Mouse (Mus musculus): ENCODE measurements around the gene Tbpl2. TPM values are rescaled to one million over a fixed set of nuclear protein-coding genes. Genes with fewer than 3 reads are reported as not detected.

Gene Tbpl2
- not detected in 2 replicates for polyA plus RNA-seq (2012; rRNA removed)

GRCm38 (mm10) chr2:24096495-24096894 lies at the start of gene Tbpl2:
Tbpl2 (minus strand) TSS chr2:24096595.

DNA sequence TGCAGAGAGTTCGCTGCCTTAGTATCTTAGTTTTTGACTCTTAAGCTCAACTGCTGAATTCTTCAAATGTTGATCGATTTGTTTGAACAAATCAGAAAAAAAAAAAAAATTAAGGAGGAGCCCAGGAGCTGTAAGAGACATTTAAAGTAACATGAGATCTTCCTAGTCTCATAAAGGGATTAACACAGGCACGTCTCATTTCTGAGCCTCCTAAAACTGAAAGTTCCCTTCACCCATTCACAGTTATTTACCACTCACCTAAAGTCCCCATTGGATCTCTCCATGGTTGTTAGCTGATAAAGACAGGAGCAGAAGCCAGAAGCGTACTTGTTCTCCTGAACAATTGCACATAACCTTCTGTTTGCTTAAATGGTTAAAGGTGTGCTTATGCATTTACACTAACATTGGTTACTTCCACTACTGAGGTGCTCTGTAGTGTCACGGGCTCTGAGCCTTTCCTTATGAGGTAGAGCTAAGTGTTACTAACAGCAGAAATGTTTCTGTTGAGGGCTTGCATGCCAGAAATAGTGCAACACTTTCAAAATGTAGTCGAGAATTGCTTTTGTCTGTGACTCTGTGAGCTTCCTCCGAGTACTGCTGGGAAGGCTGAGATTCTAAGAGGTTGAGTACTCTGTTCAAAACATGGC lies 46.9 kb downstream of the Tbpl2 start, which contains the start of gene Hnmt:
Gene Hnmt, minus strand, starts transcription at position 51 of the 647 bp plus-strand sequence.

Other genes starting within 250 kb of the Tbpl2 start
- gene Hnmt, start 47.2 kb downstream of the Tbpl2 start, polyA plus RNA-seq (2012; rRNA removed), result 2.5 and 2.6 TPM in 2 replicates
- gene Il1f8, start 56.6 kb upstream of the Tbpl2 start, polyA plus RNA-seq (2012; rRNA removed), result not detected in 2 replicates
- not detected in 2 replicates for gene Il1f9, start 89.9 kb upstream of the Tbpl2 start, polyA plus RNA-seq (2012; rRNA removed)
- gene Il1f6, start 118.8 kb upstream of the Tbpl2 start, polyA plus RNA-seq (2012; rRNA removed), result not detected in 2 replicates
- gene Il1f5, start 180.4 kb upstream of the Tbpl2 start, polyA plus RNA-seq (2012; rRNA removed), result 0.26 TPM in 1 of 2 replicates, not detected in the other
- not detected in 2 replicates for gene Il1f10, start 194.6 kb upstream of the Tbpl2 start, polyA plus RNA-seq (2012; rRNA removed)
- gene Il1rn, start 240.3 kb upstream of the Tbpl2 start, polyA plus RNA-seq (2012; rRNA removed), result 1.8 and 4.5 TPM in 2 replicates

Data from central nervous system, embryonic 14 days (tissue).